Mouse (Mus musculus) forebrain, embryonic 15.5 days (tissue): ENCODE data around the gene Coro7. TPM values are rescaled to one million over a fixed set of nuclear protein-coding genes. Genes with fewer than 3 reads are reported as not detected.

ENCODE experiments used
- ATAC-seq: fragments of 200-750 bp; cut with Nextera tagmentation; replicated peaks from 2 replicates; pipeline ENCODE4 v1.8.0; 2017; ENCODE audit warnings: mild to moderate bottlenecking, moderate TSS enrichment, moderate library complexity
- H3K27ac ChIP-seq: fragments of 300-500 bp; sonication (generic); replicated peaks from 2 replicates; pipeline ENCODE4 v1.5.1; 2015; ENCODE audit warnings: mild to moderate bottlenecking, inconsistent platforms
- H3K27me3 ChIP-seq: fragments of 300-500 bp; sonication (generic); 2 replicates; pipeline ENCODE4 v1.6.1; 2015; ENCODE audit warnings: inconsistent platforms
- H3K36me3 ChIP-seq: fragments of 300-500 bp; sonication (generic); 2 replicates; pipeline ENCODE4 v1.6.1; 2015; ENCODE audit warnings: mild to moderate bottlenecking, inconsistent platforms
- H3K4me1 ChIP-seq: fragments of 300-500 bp; sonication (generic); 2 replicates; pipeline ENCODE4 v1.6.1; 2015; ENCODE audit warnings: inconsistent platforms
- H3K4me2 ChIP-seq: fragments of 300-500 bp; sonication (generic); replicated peaks from 2 replicates; pipeline ENCODE4 v1.6.1; 2015; ENCODE audit warnings: mild to moderate bottlenecking, inconsistent platforms
- H3K4me3 ChIP-seq: fragments of 300-500 bp; sonication (generic); 2 replicates; pipeline ENCODE4 v1.5.1; 2015; ENCODE audit warnings: mild to moderate bottlenecking, inconsistent platforms
- H3K9ac ChIP-seq: fragments of 300-500 bp; sonication (generic); replicated peaks from 2 replicates; pipeline ENCODE4 v1.6.1; 2015; ENCODE audit warnings: mild to moderate bottlenecking, inconsistent platforms
- H3K9me3 ChIP-seq: fragments of 300-500 bp; sonication (generic); 2 replicates; pipeline ENCODE4 v1.6.1; 2016; ENCODE audit warnings: inconsistent platforms
- WGBS: fragments of 180-500 bp; shearing (Covaris S2); methylation state at CpG from one replicate; pipeline ENCODE4 v1.1.7; 2015; ENCODE audit warnings: mixed read lengths; 5-methylcytosine and 5-hydroxymethylcytosine counted together
- polyA plus RNA-seq: library from polyadenylated mRNA; unstranded; fragments of >200 nt; fragmentation: Nextera tagmentation; extraction: Ambion mirVana; gene quantifications from 2 replicates; pipeline ENCODE4 v1.2.1, GENCODE M21; 2015

The Coro7 gene
- polyA plus RNA-seq, 1 experiment from 2014 or later, result 25.0 TPM

- H3K27ac ChIP-seq, result no peak overlapping the region
- H3K9me3 ChIP-seq, result no peaks in the 10 kb centered on the region
- H3K4me3 ChIP-seq, result 0 out of 2 replicates have a peak overlapping the region, but pooled peaks have one; percentile 56
- ATAC-seq, result no peak
- H3K36me3 ChIP-seq, result peaks cover 20% of the 10 kb centered on the region; the same call in 1 of the 2 replicates
- no peak overlapping the region for H3K9ac ChIP-seq
- no peak overlapping the region for H3K4me2 ChIP-seq
- WGBS, result 85% methylated on average over 5 of the region's 5 CpGs
- no peaks in the 10 kb centered on the region for H3K27me3 ChIP-seq
- H3K4me1 ChIP-seq, result peaks cover 13% of the 10 kb centered on the region
Observed at GRCm38 (mm10) chr16:4678080-4678479, 1.5 kb downstream of the Coro7 start.

GRCm38 (mm10) chr16:4676836-4677235, 2.7 kb downstream of the Coro7 start:
- no peak for ATAC-seq
- no peak overlapping the region for H3K4me2 ChIP-seq
- WGBS, result 93% methylated on average over 5 of the region's 5 CpGs
- H3K36me3 ChIP-seq, result peaks cover 20% of the 10 kb centered on the region; the same call in 1 of the 2 replicates
- no peaks in the 10 kb centered on the region for H3K27me3 ChIP-seq
- no peak overlapping the region for H3K4me3 ChIP-seq
- no peaks in the 10 kb centered on the region for H3K9me3 ChIP-seq
- no peak overlapping the region for H3K27ac ChIP-seq
- peaks cover 9% of the 10 kb centered on the region for H3K4me1 ChIP-seq
- H3K9ac ChIP-seq, result no peak overlapping the region

GRCm38 (mm10) chr16:4674091-4674490, 5.5 kb downstream of the Coro7 start:
- H3K27ac ChIP-seq, result no peak overlapping the region
- peaks cover 20% of the 10 kb centered on the region; the same call in 1 of the 2 replicates for H3K36me3 ChIP-seq
- H3K9ac ChIP-seq, result no peak overlapping the region
- H3K9me3 ChIP-seq, result no peaks in the 10 kb centered on the region
- no peaks in the 10 kb centered on the region for H3K27me3 ChIP-seq
- no peak overlapping the region for H3K4me2 ChIP-seq
- WGBS, result 91% methylated on average over 4 of the region's 4 CpGs
- peaks cover 8% of the 10 kb centered on the region for H3K4me1 ChIP-seq
- no peak overlapping the region for H3K4me3 ChIP-seq
- no peak for ATAC-seq

GRCm38 (mm10) chr16:4670317-4670716, 9.3 kb downstream of the Coro7 start:
- H3K36me3 ChIP-seq, result peaks cover 24% of the 10 kb centered on the region
- no peaks in the 10 kb centered on the region for H3K27me3 ChIP-seq
- H3K4me2 ChIP-seq, result no peak overlapping the region
- no peak overlapping the region for H3K27ac ChIP-seq
- no peak overlapping the region for H3K4me3 ChIP-seq
- no peak overlapping the region for H3K9ac ChIP-seq
- WGBS, result 73% methylated on average over 5 of the region's 5 CpGs
- no peak for ATAC-seq
- no peaks in the 10 kb centered on the region for H3K9me3 ChIP-seq
- H3K4me1 ChIP-seq, result no peaks in the 10 kb centered on the region

- no peak overlapping the region for H3K9ac ChIP-seq
- peak; percentile 87 for ATAC-seq
- H3K27me3 ChIP-seq, result no peaks in the 10 kb centered on the region
- WGBS, result 27% methylated on average over 3 of the region's 3 CpGs
- H3K9me3 ChIP-seq, result no peaks in the 10 kb centered on the region
- H3K4me2 ChIP-seq, result no peak overlapping the region
- H3K27ac ChIP-seq, result no peak overlapping the region
- H3K36me3 ChIP-seq, result peaks cover 13% of the 10 kb centered on the region
- no peaks in the 10 kb centered on the region for H3K4me1 ChIP-seq
- H3K4me3 ChIP-seq, result no peak overlapping the region
Observed at GRCm38 (mm10) chr16:4667190-4667808, 12.3 kb downstream of the Coro7 start.

GRCm38 (mm10) chr16:4665726-4666125, 13.9 kb downstream of the Coro7 start:
- WGBS, result 86% methylated on average over 2 of the region's 2 CpGs

GRCm38 (mm10) chr16:4663806-4664205, 15.8 kb downstream of the Coro7 start:
- Histone ChIP-seq H3K36me3 (peaks cover 18% of the 10 kb centered on the region), H3K9me3 (no peaks in the 10 kb centered on the region)
- ATAC-seq, result no peak

More at GRCm38 (mm10) chr16:4665726-4666125, 13.9 kb downstream of the Coro7 start:
- Histone ChIP-seq H3K9me3 (no peaks in the 10 kb centered on the region), H3K36me3 (peaks cover 22% of the 10 kb centered on the region), H3K27ac (no peak overlapping the region), H3K4me2 (no peak overlapping the region), H3K27me3 (no peaks in the 10 kb centered on the region), H3K4me3 (no peak overlapping the region), H3K9ac (no peak overlapping the region), H3K4me1 (no peaks in the 10 kb centered on the region)
- ATAC-seq, result no peak

GRCm38 (mm10) chr16:4661605-4662004, 18.0 kb downstream of the Coro7 start:
- Histone ChIP-seq H3K27ac (no peak overlapping the region), H3K36me3 (peaks cover 11% of the 10 kb centered on the region), H3K27me3 (no peaks in the 10 kb centered on the region), H3K4me1 (peaks cover 9% of the 10 kb centered on the region), H3K4me2 (no peak overlapping the region), H3K9ac (no peak overlapping the region), H3K4me3 (no peak overlapping the region), H3K9me3 (no peaks in the 10 kb centered on the region)
- WGBS, result 84% methylated on average over 2 of the region's 2 CpGs
- ATAC-seq, result no peak

More at GRCm38 (mm10) chr16:4663806-4664205, 15.8 kb downstream of the Coro7 start:
- Histone ChIP-seq H3K4me2 (no peak overlapping the region), H3K4me1 (peaks cover 6% of the 10 kb centered on the region), H3K9ac (no peak overlapping the region), H3K27ac (no peak overlapping the region), H3K4me3 (no peak overlapping the region), H3K27me3 (no peaks in the 10 kb centered on the region)
- 82% methylated on average over 2 of the region's 2 CpGs for WGBS

GRCm38 (mm10) chr16:4659326-4659725, 20.3 kb downstream of the Coro7 start:
- H3K9ac ChIP-seq, result no peak overlapping the region
- H3K9me3 ChIP-seq, result no peaks in the 10 kb centered on the region
- no peak overlapping the region for H3K4me2 ChIP-seq
- 0 out of 2 replicates have a peak, but pooled peaks cover 10% of the 10 kb centered on the region for H3K36me3 ChIP-seq
- 11% methylated on average over 2 of the region's 2 CpGs for WGBS
- H3K27ac ChIP-seq, result no peak overlapping the region
- no peak for ATAC-seq
- no peak overlapping the region for H3K4me3 ChIP-seq
- H3K27me3 ChIP-seq, result no peaks in the 10 kb centered on the region
- H3K4me1 ChIP-seq, result peaks cover 9% of the 10 kb centered on the region

GRCm38 (mm10) chr16:4658781-4659245, 20.8 kb downstream of the Coro7 start:
- Histone ChIP-seq H3K9ac (no peak overlapping the region), H3K27me3 (no peaks in the 10 kb centered on the region), H3K4me2 (no peak overlapping the region), H3K4me1 (peaks cover 9% of the 10 kb centered on the region), H3K4me3 (no peak overlapping the region), H3K27ac (peak overlapping the region; percentile 48), H3K36me3 (0 out of 2 replicates have a peak, but pooled peaks cover 10% of the 10 kb centered on the region), H3K9me3 (no peaks in the 10 kb centered on the region)
- ATAC-seq, result no peak; the same call in 1 of the 2 replicates
- WGBS, result 20% methylated on average over 11 of the region's 11 CpGs

GRCm38 (mm10) chr16:4656571-4657081, 23.0 kb downstream of the Coro7 start:
- no peak overlapping the region for H3K4me2 ChIP-seq
- H3K9ac ChIP-seq, result no peak overlapping the region
- H3K9me3 ChIP-seq, result no peaks in the 10 kb centered on the region
- 61% methylated on average over 9 of the region's 9 CpGs for WGBS
- 0 out of 2 replicates have a peak, but pooled peaks cover 13% of the 10 kb centered on the region for H3K36me3 ChIP-seq
- no peak overlapping the region for H3K27ac ChIP-seq
- no peak overlapping the region for H3K4me3 ChIP-seq
- H3K4me1 ChIP-seq, result peaks cover 9% of the 10 kb centered on the region
- no peaks in the 10 kb centered on the region for H3K27me3 ChIP-seq
- no peak for ATAC-seq

GRCm38 (mm10) chr16:4655764-4656570, 23.6 kb downstream of the Coro7 start:
- 39% methylated on average over 11 of the region's 11 CpGs for WGBS
- no peak for ATAC-seq
- Histone ChIP-seq H3K4me3 (no peak overlapping the region), H3K4me1 (peaks cover 9% of the 10 kb centered on the region), H3K9me3 (no peaks in the 10 kb centered on the region), H3K27ac (no peak overlapping the region), H3K36me3 (peaks cover 8% of the 10 kb centered on the region; the same call in 1 of the 2 replicates), H3K4me2 (no peak overlapping the region), H3K9ac (no peak overlapping the region), H3K27me3 (no peaks in the 10 kb centered on the region)
